Mouse (Mus musculus) heart, embryonic 11.5 days (tissue): ENCODE results near the gene Gm20388. TPM values are rescaled to one million over a fixed set of nuclear protein-coding genes. Genes with fewer than 3 reads are reported as not detected.

Source experiments
- ATAC-seq: fragments of 200-750 bp; cut with Nextera tagmentation; replicated peaks from 2 replicates; pipeline ENCODE4 v1.8.0; 2017; ENCODE audit warnings: moderate library complexity; ENCODE audit not compliant: insufficient number of reproducible peaks, low FRiP score, low TSS enrichment
- H3K27ac ChIP-seq: fragments of 300-500 bp; sonication (generic); 2 replicates; pipeline ENCODE4 v1.5.1; 2014; ENCODE audit warnings: mild to moderate bottlenecking, low read depth, low read length
- H3K27me3 ChIP-seq: fragments of 300-500 bp; sonication (generic); 2 replicates; pipeline ENCODE4 v1.6.1; 2014; ENCODE audit warnings: mild to moderate bottlenecking, low read length, mixed read lengths; ENCODE audit not compliant: control insufficient read depth, insufficient read depth
- H3K36me3 ChIP-seq: fragments of 300-500 bp; sonication (generic); 2 replicates; pipeline ENCODE4 v1.6.1; 2014; ENCODE audit warnings: mild to moderate bottlenecking, low read length, moderate library complexity, mixed read lengths; ENCODE audit not compliant: control insufficient read depth, insufficient read depth
- H3K4me1 ChIP-seq: fragments of 300-500 bp; sonication (generic); 2 replicates; pipeline ENCODE4 v1.6.1; 2014; ENCODE audit warnings: low read length; ENCODE audit not compliant: control insufficient read depth, insufficient read depth
- H3K4me2 ChIP-seq: fragments of 300-500 bp; sonication (generic); 2 replicates; pipeline ENCODE4 v1.6.1; 2014; ENCODE audit warnings: mild to moderate bottlenecking, moderate library complexity
- H3K4me3 ChIP-seq: fragments of 300-500 bp; sonication (generic); 2 replicates; pipeline ENCODE4 v1.5.1; 2014; ENCODE audit warnings: low read depth, low read length
- H3K9ac ChIP-seq: fragments of 300-500 bp; sonication (generic); 2 replicates; pipeline ENCODE4 v1.6.1; 2014; ENCODE audit warnings: mild to moderate bottlenecking, low read depth, low read length, moderate library complexity
- H3K9me3 ChIP-seq: fragments of 300-500 bp; sonication (generic); replicated peaks from 2 replicates; pipeline ENCODE4 v1.6.1; 2016; ENCODE audit warnings: low read length; ENCODE audit not compliant: control insufficient read depth
- WGBS: fragments of 180-500 bp; shearing (Covaris S2); extraction: QIAGEN DNeasy Blood & Tissue Kit; methylation state at CpG from one replicate; pipeline ENCODE4 v1.1.7; 2014; ENCODE audit not compliant: insufficient replicate concordance; 5-methylcytosine and 5-hydroxymethylcytosine counted together
- polyA plus RNA-seq: library from polyadenylated mRNA; unstranded; fragments of >200 nt; fragmentation: Nextera tagmentation; extraction: Ambion mirVana; gene quantifications from 2 replicates; pipeline ENCODE4 v1.2.1, GENCODE M21; 2014

Gm20388 gene
- polyA plus RNA-seq, 1 experiment from 2014 or later = 6.4 TPM

GRCm38 (mm10) chr8:121218486-121218885 is 1307.8 kb downstream of the Gm20388 start:
- Histone ChIP-seq H3K4me1 (peaks cover 6% of the 10 kb centered on the region; the same call in 1 of the 2 replicates), H3K9me3 (no peaks in the 10 kb centered on the region; the same call in 1 of the 2 replicates), H3K27ac (no peak overlapping the region), H3K9ac (no peak overlapping the region), H3K4me2 (no peak overlapping the region), H3K36me3 (no peaks in the 10 kb centered on the region), H3K4me3 (no peak overlapping the region), H3K27me3 (peaks cover 6% of the 10 kb centered on the region)
- 88% methylated on average over 3 of the region's 3 CpGs for WGBS
- ATAC-seq = no peak

- 29% methylated on average over 33 of the region's 33 CpGs for WGBS
- H3K4me1 ChIP-seq = peaks cover 6% of the 10 kb centered on the region; the same call in 1 of the 2 replicates
- peak overlapping the region; percentile 34 for H3K4me2 ChIP-seq
- no peak overlapping the region for H3K27ac ChIP-seq
- no peak overlapping the region; the same call in 1 of the 2 replicates for H3K4me3 ChIP-seq
- peaks cover 12% of the 10 kb centered on the region for H3K27me3 ChIP-seq
- H3K36me3 ChIP-seq = no peaks in the 10 kb centered on the region
- ATAC-seq = no peak; the same call in 1 of the 2 replicates
- no peaks in the 10 kb centered on the region for H3K9me3 ChIP-seq
- H3K9ac ChIP-seq = no peak overlapping the region
Observed at GRCm38 (mm10) chr8:121220103-121220899, 1309.7 kb downstream of the Gm20388 start.

- Histone ChIP-seq H3K27ac (no peak overlapping the region), H3K4me2 (peak overlapping the region; percentile 32; the same call in 1 of the 2 replicates), H3K4me3 (no peak overlapping the region), H3K36me3 (no peaks in the 10 kb centered on the region), H3K9me3 (no peaks in the 10 kb centered on the region), H3K27me3 (peaks cover 12% of the 10 kb centered on the region), H3K4me1 (peaks cover 6% of the 10 kb centered on the region), H3K9ac (no peak overlapping the region)
- no peak for ATAC-seq
- 54% methylated on average over 8 of the region's 8 CpGs for whole genome bisulfite sequencing
Observed at GRCm38 (mm10) chr8:121224709-121225108, 1314.1 kb downstream of the Gm20388 start.

GRCm38 (mm10) chr8:121227756-121228155 is 1317.1 kb downstream of the Gm20388 start:
- WGBS = 73% methylated on average over 18 of the region's 18 CpGs
- Histone ChIP-seq H3K9ac (no peak overlapping the region), H3K4me2 (no peak overlapping the region), H3K9me3 (no peaks in the 10 kb centered on the region), H3K27ac (no peak overlapping the region), H3K4me3 (no peak overlapping the region), H3K36me3 (no peaks in the 10 kb centered on the region), H3K4me1 (peaks cover 3% of the 10 kb centered on the region), H3K27me3 (peaks cover 9% of the 10 kb centered on the region)
- no peak for ATAC-seq

- Histone ChIP-seq H3K27me3 (peaks cover 5% of the 10 kb centered on the region; the same call in 1 of the 2 replicates), H3K27ac (no peak overlapping the region), H3K4me3 (no peak overlapping the region), H3K4me1 (peaks cover 3% of the 10 kb centered on the region), H3K36me3 (no peaks in the 10 kb centered on the region), H3K4me2 (no peak overlapping the region), H3K9me3 (no peaks in the 10 kb centered on the region), H3K9ac (no peak overlapping the region)
- ATAC-seq = no peak
- WGBS = 66% methylated on average over 3 of the region's 3 CpGs
Observed at GRCm38 (mm10) chr8:121228892-121229291, 1318.3 kb downstream of the Gm20388 start.

GRCm38 (mm10) chr8:121229550-121229949 is 1318.9 kb downstream of the Gm20388 start:
- Histone ChIP-seq H3K4me1 (peaks cover 3% of the 10 kb centered on the region), H3K9me3 (no peaks in the 10 kb centered on the region), H3K4me2 (no peak overlapping the region), H3K4me3 (no peak overlapping the region), H3K36me3 (no peaks in the 10 kb centered on the region), H3K27ac (no peak overlapping the region), H3K9ac (no peak overlapping the region), H3K27me3 (no peaks in the 10 kb centered on the region)
- no peak for ATAC-seq
- WGBS = 14% methylated on average over 7 of the region's 7 CpGs

GRCm38 (mm10) chr8:121233196-121233595 is 1322.6 kb downstream of the Gm20388 start:
- Histone ChIP-seq H3K27ac (no peak overlapping the region), H3K4me2 (no peak overlapping the region), H3K9me3 (no peaks in the 10 kb centered on the region), H3K4me1 (peaks cover 3% of the 10 kb centered on the region), H3K9ac (no peak overlapping the region), H3K4me3 (no peak overlapping the region), H3K27me3 (no peaks in the 10 kb centered on the region), H3K36me3 (no peaks in the 10 kb centered on the region)
- 38% methylated on average over 4 of the region's 4 CpGs for WGBS
- ATAC-seq = no peak

- Histone ChIP-seq H3K4me3 (no peak overlapping the region), H3K9me3 (no peaks in the 10 kb centered on the region), H3K9ac (no peak overlapping the region), H3K36me3 (no peaks in the 10 kb centered on the region), H3K4me1 (peaks cover 2% of the 10 kb centered on the region), H3K27me3 (no peaks in the 10 kb centered on the region), H3K27ac (no peak overlapping the region), H3K4me2 (no peak overlapping the region)
- WGBS = 62% methylated on average over 7 of the region's 7 CpGs
- ATAC-seq = no peak; the same call in 1 of the 2 replicates
Observed at GRCm38 (mm10) chr8:121234915-121235314, 1324.3 kb downstream of the Gm20388 start.

- peaks cover 32% of the 10 kb centered on the region for H3K4me1 ChIP-seq
- no peak overlapping the region for H3K27ac ChIP-seq
- no peaks in the 10 kb centered on the region for H3K27me3 ChIP-seq
- WGBS = 84% methylated on average over 6 of the region's 6 CpGs
- no peaks in the 10 kb centered on the region for H3K36me3 ChIP-seq
- no peaks in the 10 kb centered on the region for H3K9me3 ChIP-seq
- no peak overlapping the region for H3K4me3 ChIP-seq
- no peak overlapping the region for H3K4me2 ChIP-seq
- H3K9ac ChIP-seq = no peak overlapping the region
- no peak for ATAC-seq
Observed at GRCm38 (mm10) chr8:121239640-121240039, 1329.0 kb downstream of the Gm20388 start.
